Mouse (Mus musculus): ENCODE data around the gene Ptma.

- TF ChIP-seq CTCF (IDR thresholded peaks at IDR 0.05; ENCODE audit: low read depth, low read length) (no peak), POLR2A (IDR thresholded peaks at IDR 0.05; ENCODE audit: insufficient read depth, low read length) (no peak)
Observed at GRCm38 (mm10) chr1:86497986-86498385, 28.5 kb upstream of the Ptma start.
